Mouse (Mus musculus): Measurements from ENCODE around the gene Rimklb.

Gene Rimklb

DNA sequence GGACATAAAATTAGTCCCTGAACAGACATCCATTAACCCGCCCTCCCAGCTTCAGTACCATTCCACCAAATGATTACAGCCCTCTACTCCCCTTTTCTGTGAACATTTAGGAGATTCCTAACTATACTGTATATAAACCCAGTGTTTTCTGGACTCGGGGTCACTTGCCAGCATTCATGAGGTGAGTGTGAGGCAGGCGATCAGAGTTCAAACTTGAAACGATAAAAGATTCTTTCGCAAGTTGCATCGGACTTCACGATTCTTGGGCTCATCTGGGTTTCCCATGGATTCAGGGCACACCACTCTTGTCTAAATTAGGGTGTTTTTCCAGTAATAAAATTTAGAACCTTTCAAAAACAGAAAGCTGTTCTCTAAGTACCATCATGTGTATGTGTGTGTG lies 71.1 kb downstream of the Rimklb start:
- DNase-seq (ENCODE audit: low read depth, low spot score) = no peak

DNA sequence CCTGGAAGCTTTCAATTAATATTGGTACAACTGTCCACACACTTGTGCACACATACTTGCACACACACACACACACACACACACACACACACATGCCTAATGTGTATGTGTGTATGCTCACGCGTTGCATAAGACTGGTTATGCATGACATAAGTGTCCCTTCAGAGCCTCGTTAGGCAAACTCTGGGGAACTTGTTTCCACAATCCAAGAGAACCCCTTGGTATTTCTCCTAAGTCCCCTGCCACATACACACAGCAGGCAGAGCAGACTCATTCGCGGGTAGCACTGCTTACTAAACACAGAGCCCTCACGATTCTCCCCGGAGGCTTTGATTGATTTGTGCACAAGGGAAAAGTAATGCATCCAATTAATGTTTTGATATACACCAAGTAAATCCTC lies 81.5 kb downstream of the Rimklb start:
- no peak for DNase-seq (ENCODE audit: low read depth, low spot score)

- DNase-seq (ENCODE audit: low read depth, low spot score) = no peak
Observed at GRCm38 (mm10) chr6:122416347-122416746, 82.2 kb downstream of the Rimklb start.

GRCm38 (mm10) chr6:122411281-122411680 lies 87.3 kb downstream of the Rimklb start:
- DNase-seq (ENCODE audit: low read depth, low spot score) = no peak

DNA sequence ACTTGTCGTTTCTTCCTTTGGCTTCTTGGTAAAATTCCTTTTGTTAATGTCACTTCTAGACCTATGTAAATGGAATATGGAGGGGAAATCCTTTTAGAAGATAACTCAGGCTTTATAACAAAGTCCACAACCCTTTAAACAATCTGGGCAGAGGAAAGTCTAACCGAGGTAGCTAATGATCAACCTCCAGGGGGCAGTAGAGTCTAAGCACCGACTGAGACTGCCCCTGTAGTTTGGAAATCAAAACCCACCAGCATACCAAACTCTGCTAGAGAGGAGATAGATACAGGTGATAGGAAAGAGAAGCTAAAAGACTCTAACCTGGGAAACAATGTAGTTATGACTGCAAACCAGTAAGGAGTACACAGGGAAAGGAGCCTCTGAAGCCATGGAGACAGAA lies 96.3 kb downstream of the Rimklb start:
- peak; percentile 18 for DNase-seq (ENCODE audit: low read depth, low spot score)

GRCm38 (mm10) chr6:122400263-122400662 lies 98.3 kb downstream of the Rimklb start:
- no peak for DNase-seq (ENCODE audit: low read depth, low spot score)

Data from telencephalon, adult 2 months (tissue).